Mouse (Mus musculus) forebrain, embryonic 12.5 days (tissue): ENCODE data around the gene Ucma. TPM values are rescaled to one million over a fixed set of nuclear protein-coding genes. Genes with fewer than 3 reads are reported as not detected.

Experiments used
- ATAC-seq: fragments of 200-750 bp; cut with Nextera tagmentation; 2 replicates; pipeline ENCODE4 v1.8.0; 2017; ENCODE audit warnings: moderate TSS enrichment; ENCODE audit not compliant: low FRiP score
- H3K27ac ChIP-seq: fragments of 300-500 bp; sonication (generic); 2 replicates; pipeline ENCODE4 v1.5.1; 2016; ENCODE audit warnings: mild to moderate bottlenecking
- H3K27me3 ChIP-seq: fragments of 300-500 bp; sonication (generic); 2 replicates; pipeline ENCODE4 v1.6.1; 2016; ENCODE audit warnings: mild to moderate bottlenecking
- H3K36me3 ChIP-seq: fragments of 300-500 bp; sonication (generic); replicated peaks from 2 replicates; pipeline ENCODE4 v1.6.1; 2016; ENCODE audit warnings: mild to moderate bottlenecking
- H3K4me1 ChIP-seq: fragments of 300-500 bp; sonication (generic); 2 replicates; pipeline ENCODE4 v1.6.1; 2016
- H3K4me2 ChIP-seq: fragments of 300-500 bp; sonication (generic); 2 replicates; pipeline ENCODE4 v1.6.1; 2016; ENCODE audit warnings: mild to moderate bottlenecking, moderate library complexity
- H3K4me3 ChIP-seq: fragments of 300-500 bp; sonication (generic); replicated peaks from 2 replicates; pipeline ENCODE4 v1.5.1; 2016; ENCODE audit warnings: mild to moderate bottlenecking
- H3K9ac ChIP-seq: fragments of 300-500 bp; sonication (generic); 2 replicates; pipeline ENCODE4 v1.6.1; 2016; ENCODE audit warnings: mild to moderate bottlenecking
- H3K9me3 ChIP-seq: fragments of 300-500 bp; sonication (generic); 2 replicates; pipeline ENCODE4 v1.6.1; 2016
- WGBS: fragments of 180-500 bp; shearing (Covaris S2); methylation state at CpG from one replicate; pipeline ENCODE4 v1.1.7; 2016; 5-methylcytosine and 5-hydroxymethylcytosine counted together
- polyA plus RNA-seq: library from polyadenylated mRNA; unstranded; fragments of >200 nt; fragmentation: Nextera tagmentation; extraction: Ambion mirVana; gene quantifications from 2 replicates; pipeline ENCODE4 v1.2.1, GENCODE M21; 2016

The Ucma gene
- polyA plus RNA-seq, 1 experiment from 2014 or later: not detected

DNA sequence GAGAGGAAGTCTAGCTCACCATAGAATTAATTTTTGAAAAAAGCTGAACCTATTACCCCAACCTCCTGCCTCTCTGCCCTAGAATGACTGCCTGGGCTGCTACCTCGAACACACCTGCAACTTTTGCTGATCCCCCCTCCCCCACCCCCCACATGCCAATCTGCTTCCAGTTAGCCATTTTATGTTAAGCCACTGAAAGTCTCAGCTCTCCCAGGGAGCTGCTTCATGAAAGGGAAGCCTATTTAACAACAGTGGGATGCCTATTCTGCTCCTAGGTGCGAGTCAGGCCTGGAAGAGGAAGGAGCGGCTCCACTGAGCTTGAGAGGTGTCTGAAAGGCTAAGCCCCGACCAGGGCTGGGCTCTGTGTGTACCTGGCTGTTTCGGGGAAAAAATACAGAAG, 8.1 kb downstream of the Ucma start:
- WGBS: 13% methylated on average over 5 of the region's 5 CpGs
- Histone ChIP-seq H3K27ac (no peak overlapping the region), H3K27me3 (no peaks in the 10 kb centered on the region), H3K4me3 (no peak overlapping the region), H3K9ac (no peak overlapping the region), H3K4me2 (no peak overlapping the region), H3K4me1 (no peaks in the 10 kb centered on the region), H3K9me3 (no peaks in the 10 kb centered on the region), H3K36me3 (0 out of 2 replicates have a peak, but pooled peaks cover 4% of the 10 kb centered on the region)
- ATAC-seq: no peak

DNA sequence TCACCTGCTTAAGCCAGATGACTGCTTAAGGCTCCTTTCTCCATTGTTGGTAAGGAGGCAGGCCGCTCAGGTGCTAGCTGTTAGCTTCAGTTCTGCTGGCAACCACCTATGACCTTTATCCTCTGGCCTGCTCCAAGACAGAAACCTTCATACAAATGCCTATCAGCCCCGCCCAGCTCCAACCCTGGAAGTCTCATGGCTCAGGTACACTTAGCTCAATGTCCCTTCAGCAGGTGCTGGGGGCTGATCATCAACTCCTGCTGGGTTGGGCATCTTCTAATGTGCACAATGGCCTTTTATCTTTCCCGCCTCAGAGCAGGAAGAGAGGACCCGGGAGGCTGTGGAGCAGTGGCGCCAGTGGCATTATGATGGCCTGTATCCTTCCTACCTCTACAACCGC, 9.1 kb downstream of the Ucma start:
- H3K9me3 ChIP-seq: no peaks in the 10 kb centered on the region
- ATAC-seq: no peak
- H3K4me2 ChIP-seq: no peak overlapping the region
- peaks cover 7% of the 10 kb centered on the region; the same call in 1 of the 2 replicates for H3K36me3 ChIP-seq
- H3K4me1 ChIP-seq: no peaks in the 10 kb centered on the region
- no peaks in the 10 kb centered on the region for H3K27me3 ChIP-seq
- no peak overlapping the region for H3K9ac ChIP-seq
- H3K4me3 ChIP-seq: no peak overlapping the region
- H3K27ac ChIP-seq: no peak overlapping the region
- 78% methylated on average over 6 of the region's 6 CpGs for WGBS

GRCm38 (mm10) chr2:4986798-4987197, 10.9 kb downstream of the Ucma start:
- H3K27me3 ChIP-seq: no peaks in the 10 kb centered on the region

GRCm38 (mm10) chr2:4987388-4988180, 11.7 kb downstream of the Ucma start:
- H3K9ac ChIP-seq: no peak overlapping the region
- H3K9me3 ChIP-seq: no peaks in the 10 kb centered on the region
- peaks cover 26% of the 10 kb centered on the region for H3K36me3 ChIP-seq
- no peak overlapping the region for H3K27ac ChIP-seq
- no peaks in the 10 kb centered on the region for H3K27me3 ChIP-seq
- no peak overlapping the region for H3K4me2 ChIP-seq
- no peak for ATAC-seq
- no peak overlapping the region for H3K4me3 ChIP-seq
- H3K4me1 ChIP-seq: no peaks in the 10 kb centered on the region
- 82% methylated on average over 8 of the region's 8 CpGs for WGBS

More at GRCm38 (mm10) chr2:4986798-4987197, 10.9 kb downstream of the Ucma start:
- Histone ChIP-seq H3K4me1 (no peaks in the 10 kb centered on the region), H3K4me2 (no peak overlapping the region), H3K27ac (no peak overlapping the region), H3K9ac (no peak overlapping the region), H3K4me3 (no peak overlapping the region), H3K9me3 (no peaks in the 10 kb centered on the region), H3K36me3 (peaks cover 23% of the 10 kb centered on the region)
- WGBS: 95% methylated on average over 4 of the region's 4 CpGs
- no peak for ATAC-seq

GRCm38 (mm10) chr2:4988826-4989424, 13.0 kb downstream of the Ucma start:
- Histone ChIP-seq H3K36me3 (peaks cover 35% of the 10 kb centered on the region), H3K4me3 (no peak overlapping the region), H3K9me3 (no peaks in the 10 kb centered on the region), H3K27ac (no peak overlapping the region), H3K9ac (no peak overlapping the region), H3K4me2 (no peak overlapping the region), H3K4me1 (no peaks in the 10 kb centered on the region), H3K27me3 (no peaks in the 10 kb centered on the region)
- ATAC-seq: no peak
- 75% methylated on average over 11 of the region's 11 CpGs for WGBS

GRCm38 (mm10) chr2:4993584-4993983, 17.7 kb downstream of the Ucma start:
- Histone ChIP-seq H3K27ac (no peak overlapping the region), H3K4me3 (no peak overlapping the region), H3K36me3 (peaks cover 73% of the 10 kb centered on the region), H3K27me3 (no peaks in the 10 kb centered on the region), H3K9me3 (no peaks in the 10 kb centered on the region), H3K4me1 (no peaks in the 10 kb centered on the region), H3K9ac (no peak overlapping the region), H3K4me2 (no peak overlapping the region)
- ATAC-seq: no peak
- WGBS: 94% methylated on average over 11 of the region's 11 CpGs

DNA sequence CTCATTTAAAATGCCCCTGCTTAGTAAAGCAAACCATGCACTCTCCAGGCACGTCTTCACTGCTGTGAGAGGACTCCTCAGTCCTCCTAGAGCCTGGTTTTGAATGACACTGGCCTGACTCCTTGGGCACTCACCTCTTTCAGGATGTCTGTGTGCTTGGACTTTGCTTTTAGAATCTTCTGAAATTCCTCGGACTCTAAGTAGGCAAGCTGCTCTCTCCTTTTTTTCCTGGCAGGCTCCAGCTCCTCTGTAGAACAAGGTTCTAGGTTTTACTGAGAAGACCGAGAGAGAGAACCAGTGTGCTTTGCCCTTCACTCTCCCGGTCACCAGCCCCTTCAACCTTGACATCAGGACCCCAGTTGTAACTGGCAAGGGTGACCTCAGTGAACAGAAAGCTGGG, 18.5 kb downstream of the Ucma start:
- H3K36me3 ChIP-seq: peaks cover 80% of the 10 kb centered on the region
- no peak overlapping the region for H3K4me2 ChIP-seq
- H3K4me1 ChIP-seq: no peaks in the 10 kb centered on the region
- no peaks in the 10 kb centered on the region for H3K9me3 ChIP-seq
- H3K9ac ChIP-seq: no peak overlapping the region
- no peak overlapping the region for H3K27ac ChIP-seq
- H3K27me3 ChIP-seq: no peaks in the 10 kb centered on the region
- no peak for ATAC-seq
- 92% methylated on average over 4 of the region's 4 CpGs for WGBS
- no peak overlapping the region for H3K4me3 ChIP-seq

GRCm38 (mm10) chr2:4995646-4996045, 19.7 kb downstream of the Ucma start:
- no peak for ATAC-seq
- no peak overlapping the region for H3K4me3 ChIP-seq
- H3K27ac ChIP-seq: no peak overlapping the region
- H3K27me3 ChIP-seq: no peaks in the 10 kb centered on the region
- peaks cover 81% of the 10 kb centered on the region for H3K36me3 ChIP-seq
- no peak overlapping the region for H3K4me2 ChIP-seq
- no peaks in the 10 kb centered on the region for H3K9me3 ChIP-seq
- H3K4me1 ChIP-seq: no peaks in the 10 kb centered on the region
- 91% methylated on average over 11 of the region's 11 CpGs for WGBS
- H3K9ac ChIP-seq: no peak overlapping the region

DNA sequence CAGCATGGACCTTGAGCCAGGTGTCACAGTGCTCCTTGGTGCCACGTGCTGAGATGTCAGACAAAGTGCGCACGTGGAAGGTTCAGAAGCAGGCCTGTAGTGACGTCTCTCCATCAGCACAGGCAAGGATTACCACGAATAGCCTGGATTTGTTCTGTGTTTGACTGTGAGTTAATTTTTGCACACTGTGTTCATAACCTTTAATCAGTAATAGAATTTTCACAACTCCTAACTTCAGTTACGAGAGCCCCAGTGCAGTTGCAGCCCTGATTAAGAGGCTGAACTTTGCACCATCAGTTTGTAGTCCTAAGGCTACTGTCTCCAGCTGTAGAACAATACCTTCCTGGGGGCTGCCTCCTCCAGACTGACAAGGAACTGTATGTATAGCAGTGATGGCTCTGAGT, 20.5 kb downstream of the Ucma start:
- Histone ChIP-seq H3K4me2 (no peak overlapping the region), H3K27me3 (no peaks in the 10 kb centered on the region), H3K4me3 (no peak overlapping the region), H3K27ac (no peak overlapping the region), H3K9me3 (no peaks in the 10 kb centered on the region), H3K9ac (no peak overlapping the region), H3K4me1 (no peaks in the 10 kb centered on the region), H3K36me3 (peaks cover 81% of the 10 kb centered on the region)
- ATAC-seq: no peak
- 95% methylated on average over 6 of the region's 6 CpGs for WGBS

DNA sequence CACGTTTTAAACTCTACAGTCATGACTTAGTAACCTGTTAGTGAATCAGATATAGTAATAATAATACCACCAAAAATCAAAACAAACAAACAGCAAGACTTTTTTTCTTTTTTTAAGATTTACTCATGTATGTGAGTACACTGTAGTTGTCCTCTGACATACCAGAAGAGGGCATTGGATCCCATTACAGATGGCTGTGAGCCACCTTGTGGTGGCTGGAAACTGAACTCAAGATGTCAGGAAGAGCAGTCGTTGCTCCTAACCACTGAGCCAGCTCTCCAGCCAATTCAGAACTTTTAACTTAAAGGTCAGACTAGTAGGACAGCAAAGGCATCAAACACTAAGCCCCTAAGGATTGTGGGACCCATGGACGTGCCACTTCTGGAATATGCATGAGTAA, 23.0 kb downstream of the Ucma start:
- H3K4me2 ChIP-seq: no peak overlapping the region
- H3K9me3 ChIP-seq: no peaks in the 10 kb centered on the region
- WGBS: 79% methylated on average over 3 of the region's 3 CpGs
- peaks cover 81% of the 10 kb centered on the region for H3K36me3 ChIP-seq
- no peak for ATAC-seq
- H3K4me1 ChIP-seq: no peaks in the 10 kb centered on the region
- no peaks in the 10 kb centered on the region for H3K27me3 ChIP-seq
- no peak overlapping the region for H3K4me3 ChIP-seq
- no peak overlapping the region for H3K9ac ChIP-seq
- H3K27ac ChIP-seq: no peak overlapping the region

DNA sequence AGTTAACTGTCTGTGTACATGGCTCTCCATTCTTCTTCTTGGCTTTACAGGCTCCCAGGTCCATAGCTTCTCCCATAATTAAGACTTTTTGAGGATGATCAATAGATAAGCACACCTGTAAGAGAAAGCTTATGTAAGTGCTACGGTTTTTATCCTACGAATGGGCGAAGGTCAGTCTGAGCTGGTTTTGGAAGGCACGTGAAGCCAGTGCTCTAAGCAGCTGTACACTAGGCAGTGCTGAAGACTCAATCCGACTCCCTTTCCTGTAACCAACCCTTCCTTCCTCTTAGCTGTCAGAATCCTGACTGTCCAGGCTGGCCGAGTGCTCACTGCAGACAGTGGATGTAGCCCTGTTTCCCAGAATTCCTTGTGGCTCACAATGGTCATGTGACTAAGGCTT, 25.3 kb downstream of the Ucma start:
- H3K27ac ChIP-seq: no peak overlapping the region
- H3K4me2 ChIP-seq: no peak overlapping the region
- no peak for ATAC-seq
- no peaks in the 10 kb centered on the region for H3K9me3 ChIP-seq
- no peak overlapping the region for H3K4me3 ChIP-seq
- no peaks in the 10 kb centered on the region for H3K4me1 ChIP-seq
- 91% methylated on average over 6 of the region's 6 CpGs for WGBS
- H3K36me3 ChIP-seq: peaks cover 77% of the 10 kb centered on the region
- no peaks in the 10 kb centered on the region for H3K27me3 ChIP-seq
- H3K9ac ChIP-seq: no peak overlapping the region

DNA sequence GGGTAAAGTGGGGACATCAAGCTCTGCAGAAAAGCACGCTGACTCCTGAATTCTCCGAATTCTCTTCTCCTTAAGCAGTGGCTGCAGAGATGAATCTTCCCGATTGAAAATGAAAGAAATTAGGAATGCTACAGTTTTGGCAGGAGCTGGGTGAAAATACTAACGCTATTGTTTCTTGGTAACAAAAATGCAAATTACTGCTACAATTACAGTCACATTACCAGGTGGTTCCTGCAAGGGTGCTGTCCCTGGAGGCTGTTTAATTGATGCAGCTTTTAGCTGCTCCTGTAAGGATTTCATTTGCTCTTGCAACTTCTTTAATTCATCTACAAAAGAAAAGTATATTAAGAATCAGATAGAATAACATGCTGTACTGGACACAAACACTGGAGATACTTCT, 31.2 kb downstream of the Ucma start:
- Histone ChIP-seq H3K9ac (no peak overlapping the region), H3K4me2 (no peak overlapping the region), H3K27ac (no peak overlapping the region), H3K27me3 (no peaks in the 10 kb centered on the region), H3K9me3 (no peaks in the 10 kb centered on the region), H3K4me3 (no peak overlapping the region), H3K4me1 (peaks cover 12% of the 10 kb centered on the region), H3K36me3 (peaks cover 65% of the 10 kb centered on the region)
- no peak for ATAC-seq
- 91% methylated on average over 4 of the region's 4 CpGs for WGBS
